Mouse (Mus musculus) hindbrain, embryonic 11.5 days (tissue): ENCODE measurements around the gene Pign. TPM values are rescaled to one million over a fixed set of nuclear protein-coding genes. Genes with fewer than 3 reads are reported as not detected.

Experiments used
- ATAC-seq: fragments of 200-750 bp; cut with Nextera tagmentation; 2 replicates; pipeline ENCODE4 v1.8.0; 2017; ENCODE audit warnings: mild to moderate bottlenecking, moderate TSS enrichment, moderate library complexity; ENCODE audit not compliant: low FRiP score
- DNase-seq: peaks from one replicate; pipeline ENCODE4 v3.0.0-alpha.2; 2015; ENCODE audit warnings: low spot score
- H3K27ac ChIP-seq: fragments of 300-500 bp; sonication (generic); 2 replicates; pipeline ENCODE4 v1.5.1; 2014; ENCODE audit warnings: mild to moderate bottlenecking, low read depth, low read length
- H3K27me3 ChIP-seq: fragments of 300-500 bp; sonication (generic); 2 replicates; pipeline ENCODE4 v1.6.1; 2014; ENCODE audit warnings: mild to moderate bottlenecking, low read length, moderate library complexity, mixed read lengths; ENCODE audit not compliant: control insufficient read depth, insufficient read depth
- H3K36me3 ChIP-seq: fragments of 300-500 bp; sonication (generic); 2 replicates; pipeline ENCODE4 v1.6.1; 2014; ENCODE audit warnings: mild to moderate bottlenecking, low read length, moderate library complexity, mixed read lengths; ENCODE audit not compliant: control insufficient read depth, insufficient read depth
- H3K4me1 ChIP-seq: fragments of 300-500 bp; sonication (generic); replicated peaks from 2 replicates; pipeline ENCODE4 v1.6.1; 2014; ENCODE audit warnings: low read length, mixed read lengths; ENCODE audit not compliant: control insufficient read depth, insufficient read depth
- H3K4me2 ChIP-seq: fragments of 300-500 bp; sonication (generic); replicated peaks from 2 replicates; pipeline ENCODE4 v1.6.1; 2014; ENCODE audit warnings: mild to moderate bottlenecking, low read depth, low read length
- H3K4me3 ChIP-seq: fragments of 300-500 bp; sonication (generic); 2 replicates; pipeline ENCODE4 v1.5.1; 2014; ENCODE audit warnings: low read depth, low read length
- H3K9ac ChIP-seq: fragments of 300-500 bp; sonication (generic); 2 replicates; pipeline ENCODE4 v1.6.1; 2014; ENCODE audit warnings: low read depth, low read length
- H3K9me3 ChIP-seq: fragments of 300-500 bp; sonication (generic); 2 replicates; pipeline ENCODE4 v1.6.1; 2016; ENCODE audit warnings: low read length; ENCODE audit not compliant: control insufficient read depth
- WGBS: fragments of 180-500 bp; shearing (Covaris S2); extraction: QIAGEN DNeasy Blood & Tissue Kit; methylation state at CpG from one replicate; pipeline ENCODE4 v1.1.7; 2014; 5-methylcytosine and 5-hydroxymethylcytosine counted together
- polyA plus RNA-seq: library from polyadenylated mRNA; unstranded; fragments of >200 nt; fragmentation: Nextera tagmentation; extraction: Ambion mirVana; gene quantifications from 2 replicates; pipeline ENCODE4 v1.2.1, GENCODE M21; 2014

The Pign gene
- polyA plus RNA-seq, 1 experiment from 2014 or later, result 19.9 TPM

DNA sequence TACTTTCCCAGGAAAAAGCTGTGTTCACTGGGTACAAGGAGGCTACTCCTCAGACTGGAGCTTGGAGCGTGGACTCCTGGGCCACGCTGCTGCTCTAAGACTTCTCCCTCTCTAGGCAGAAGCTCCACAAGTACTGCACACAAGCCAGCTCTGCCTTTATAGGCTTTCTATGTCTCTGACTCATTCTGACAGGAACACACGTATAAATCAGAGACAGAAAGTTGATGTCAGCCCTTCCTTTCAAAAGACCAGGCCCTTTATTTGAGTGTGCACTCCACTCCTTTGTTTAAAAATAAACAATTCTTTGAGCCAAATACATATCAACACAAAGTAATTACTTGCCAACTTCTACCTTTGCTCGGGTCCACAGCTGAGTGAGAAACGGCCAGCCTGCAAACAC is 74.8 kb downstream of the Pign start:
- ATAC-seq (no peak), DNase-seq (no peak)
- no peaks in the 10 kb centered on the region for H3K4me1 ChIP-seq
- 92% methylated on average over 5 of the region's 5 CpGs for WGBS
- no peaks in the 10 kb centered on the region for H3K27me3 ChIP-seq
- H3K9me3 ChIP-seq, result no peaks in the 10 kb centered on the region
- H3K9ac ChIP-seq, result no peak overlapping the region
- no peak overlapping the region for H3K4me3 ChIP-seq
- H3K4me2 ChIP-seq, result no peak overlapping the region
- H3K36me3 ChIP-seq, result no peaks in the 10 kb centered on the region
- H3K27ac ChIP-seq, result no peak overlapping the region

DNA sequence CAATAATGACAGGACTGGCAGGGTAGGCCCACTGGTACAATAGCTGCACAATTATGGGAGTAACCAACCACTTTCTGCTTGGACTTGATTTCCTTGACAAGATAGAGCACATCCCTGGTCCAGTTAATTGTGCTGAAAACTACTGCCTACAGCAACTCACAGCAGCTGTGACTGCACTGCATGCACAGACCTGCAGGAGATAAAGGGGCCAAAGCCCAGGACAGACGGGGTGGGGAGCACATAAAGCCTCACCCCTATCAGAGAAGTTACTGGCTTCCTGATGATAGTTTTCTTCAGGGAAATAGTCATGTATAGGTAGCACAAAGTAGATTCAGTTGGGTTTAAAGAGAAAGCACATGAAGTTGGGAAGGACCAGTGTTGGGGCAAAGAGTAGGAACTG is 80.7 kb downstream of the Pign start:
- WGBS, result 89% methylated on average over 1 of the region's 1 CpGs

DNA sequence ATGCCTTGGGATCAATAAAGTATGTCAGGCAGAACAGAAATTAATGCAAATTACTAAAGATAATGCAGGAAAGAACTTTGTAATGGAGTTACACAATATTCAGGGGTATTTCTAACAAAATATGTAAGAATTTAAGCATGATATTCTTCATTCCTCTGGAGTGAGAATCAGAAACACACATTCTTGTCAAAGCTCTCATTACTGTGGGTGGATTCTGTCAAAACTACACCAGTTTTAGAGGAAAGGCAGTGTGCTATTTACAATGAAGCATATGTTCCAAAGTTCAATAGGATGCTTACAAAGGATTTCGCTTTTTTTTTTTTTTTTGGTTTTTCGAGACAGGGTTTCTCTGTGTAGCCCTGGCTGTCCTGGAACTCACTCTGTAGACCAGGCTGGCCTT is 82.6 kb downstream of the Pign start:
- ATAC-seq (no peak), DNase-seq (no peak)
- Histone ChIP-seq H3K36me3 (no peaks in the 10 kb centered on the region), H3K27ac (no peak overlapping the region), H3K27me3 (no peaks in the 10 kb centered on the region), H3K4me2 (no peak overlapping the region), H3K4me1 (no peaks in the 10 kb centered on the region), H3K9me3 (no peaks in the 10 kb centered on the region), H3K9ac (no peak overlapping the region), H3K4me3 (no peak overlapping the region)
- WGBS, result 92% methylated on average over 2 of the region's 2 CpGs

More for the DNA sequence above, 80.7 kb downstream of the Pign start:
- no peaks in the 10 kb centered on the region for H3K36me3 ChIP-seq
- ATAC-seq, result no peak
- no peaks in the 10 kb centered on the region for H3K27me3 ChIP-seq
- no peak overlapping the region for H3K27ac ChIP-seq
- H3K4me3 ChIP-seq, result no peak overlapping the region
- H3K9me3 ChIP-seq, result no peaks in the 10 kb centered on the region
- H3K4me2 ChIP-seq, result no peak overlapping the region
- H3K4me1 ChIP-seq, result no peaks in the 10 kb centered on the region
- DNase-seq, result no peak
- no peak overlapping the region for H3K9ac ChIP-seq

DNA sequence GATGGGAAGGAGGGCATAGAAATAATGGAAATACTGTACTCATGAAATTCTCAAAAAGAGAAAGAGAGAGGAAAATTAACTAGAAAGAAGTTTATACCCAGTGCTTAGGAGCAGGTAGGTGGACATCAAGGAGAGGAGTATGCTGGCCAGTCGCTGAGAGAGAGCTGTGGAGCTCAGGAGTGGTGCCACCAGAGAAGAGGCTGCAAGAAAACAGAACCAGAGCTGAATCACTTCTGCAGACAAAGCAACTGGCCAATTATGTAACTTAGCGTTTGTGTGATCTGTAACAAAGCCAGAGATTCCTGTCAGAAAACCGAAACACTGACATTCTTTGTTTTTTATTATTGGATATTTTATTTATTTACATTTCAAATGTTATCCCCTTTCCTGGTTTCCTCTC is 97.4 kb downstream of the Pign start:
- ATAC-seq, result no peak
- WGBS, result 86% methylated on average over 3 of the region's 3 CpGs
- Histone ChIP-seq H3K4me1 (no peaks in the 10 kb centered on the region), H3K9ac (no peak overlapping the region), H3K27ac (no peak overlapping the region), H3K4me3 (no peak overlapping the region), H3K27me3 (no peaks in the 10 kb centered on the region), H3K4me2 (no peak overlapping the region), H3K36me3 (no peaks in the 10 kb centered on the region), H3K9me3 (no peaks in the 10 kb centered on the region)
- no peak for DNase-seq

DNA sequence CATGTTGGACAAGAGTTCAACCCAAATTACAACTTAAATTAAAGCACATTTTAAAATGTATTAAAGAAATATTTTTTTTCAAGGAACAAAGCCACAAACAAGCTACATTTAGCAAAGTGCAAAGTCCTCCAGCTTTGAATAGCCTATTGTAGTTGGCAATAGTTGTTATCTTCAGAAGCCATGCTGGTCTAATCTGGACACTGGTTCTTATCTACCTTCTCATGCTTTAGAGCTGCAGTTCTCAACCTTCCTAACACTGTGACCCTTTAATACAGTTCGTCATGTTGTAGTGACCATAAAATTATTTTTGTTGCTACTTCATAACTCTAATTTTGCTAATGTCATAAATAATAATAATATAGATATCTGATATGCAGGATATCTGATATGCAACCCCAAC is 99.2 kb downstream of the Pign start:
- DNase-seq (no peak), ATAC-seq (no peak)
- Histone ChIP-seq H3K27me3 (no peaks in the 10 kb centered on the region), H3K4me1 (no peaks in the 10 kb centered on the region), H3K9ac (no peak overlapping the region), H3K9me3 (no peaks in the 10 kb centered on the region), H3K4me2 (no peak overlapping the region), H3K4me3 (no peak overlapping the region), H3K27ac (no peak overlapping the region), H3K36me3 (no peaks in the 10 kb centered on the region)
- WGBS, result 96% methylated on average over 1 of the region's 1 CpGs

DNA sequence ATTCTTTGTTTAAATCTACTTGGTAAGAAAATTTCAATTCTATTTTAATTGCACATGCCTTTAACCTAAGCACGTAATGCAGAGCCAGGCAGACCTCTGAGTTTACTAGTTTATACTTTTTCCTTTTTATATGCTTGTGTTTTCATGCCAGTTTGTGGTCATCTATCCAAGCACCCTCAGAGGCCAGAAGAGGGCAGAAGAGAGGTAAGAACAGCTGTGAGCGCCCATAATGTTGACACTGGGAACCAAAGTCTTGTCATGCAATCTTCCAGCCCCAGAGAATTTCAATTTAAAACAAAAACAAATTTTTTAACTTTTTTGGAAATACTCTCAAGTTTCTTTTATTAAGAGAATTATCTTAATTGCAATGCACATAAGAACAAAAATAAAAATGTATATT is 99.7 kb downstream of the Pign start:
- H3K4me1 ChIP-seq, result no peaks in the 10 kb centered on the region
- no peak overlapping the region for H3K27ac ChIP-seq
- H3K9ac ChIP-seq, result no peak overlapping the region
- H3K36me3 ChIP-seq, result no peaks in the 10 kb centered on the region
- DNase-seq, result no peak
- H3K4me3 ChIP-seq, result no peak overlapping the region
- no peak overlapping the region for H3K4me2 ChIP-seq
- no peak for ATAC-seq
- H3K9me3 ChIP-seq, result no peaks in the 10 kb centered on the region
- no peaks in the 10 kb centered on the region for H3K27me3 ChIP-seq
- WGBS, result 88% methylated on average over 2 of the region's 2 CpGs

DNA sequence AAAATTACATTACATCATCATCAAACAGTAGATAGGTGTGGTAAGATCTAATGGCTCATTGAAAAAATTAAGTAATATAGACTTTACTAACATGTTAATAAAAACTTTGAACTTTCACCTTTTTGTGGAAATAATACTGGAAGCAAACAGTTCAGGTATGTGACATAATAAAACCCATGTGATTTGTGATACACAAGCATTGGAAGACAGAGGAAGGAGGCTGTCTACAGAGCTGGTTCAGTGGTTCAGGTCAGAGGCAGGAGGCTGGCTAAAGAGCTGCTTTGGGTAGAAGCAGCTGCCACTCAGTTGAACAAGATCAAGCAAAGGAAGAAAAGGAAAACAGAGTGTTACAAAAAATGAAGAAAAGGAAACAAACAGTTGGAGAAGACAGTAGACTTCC is 107.4 kb downstream of the Pign start:
- no peaks in the 10 kb centered on the region for H3K27me3 ChIP-seq
- no peaks in the 10 kb centered on the region for H3K4me1 ChIP-seq
- H3K9me3 ChIP-seq, result no peaks in the 10 kb centered on the region
- H3K9ac ChIP-seq, result no peak overlapping the region
- H3K36me3 ChIP-seq, result no peaks in the 10 kb centered on the region
- no peak overlapping the region for H3K27ac ChIP-seq
- H3K4me3 ChIP-seq, result no peak overlapping the region
- no peak for ATAC-seq
- no peak overlapping the region for H3K4me2 ChIP-seq
- DNase-seq, result no peak

DNA sequence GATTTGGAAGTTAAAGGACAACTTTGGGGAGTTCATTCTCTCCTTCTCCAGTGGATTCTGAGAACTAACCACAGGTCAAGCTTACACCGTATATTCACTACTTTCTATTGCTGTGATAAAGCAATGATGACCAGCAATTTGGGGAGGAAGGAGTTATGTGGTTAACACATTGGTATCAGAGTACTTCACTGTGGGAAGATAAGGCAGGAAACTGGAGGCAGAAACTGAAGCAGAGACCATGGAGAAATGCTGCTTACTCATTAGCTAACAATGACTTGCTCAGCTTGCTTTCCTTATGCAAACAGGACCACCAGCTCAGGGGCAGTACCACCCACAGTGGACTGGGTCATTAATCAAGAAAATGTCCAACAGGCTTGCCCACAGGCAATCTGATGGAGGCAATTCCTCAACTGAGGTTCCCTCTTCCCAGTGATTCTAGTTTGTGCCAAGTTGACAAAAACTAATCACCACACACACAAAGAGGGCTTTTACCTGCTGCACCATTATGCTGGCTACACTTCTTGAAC is 108.2 kb downstream of the Pign start:
- Histone ChIP-seq H3K4me3 (no peak overlapping the region), H3K4me1 (no peaks in the 10 kb centered on the region), H3K9me3 (no peaks in the 10 kb centered on the region), H3K9ac (no peak overlapping the region), H3K36me3 (no peaks in the 10 kb centered on the region), H3K27me3 (no peaks in the 10 kb centered on the region), H3K4me2 (no peak overlapping the region), H3K27ac (no peak overlapping the region)
- DNase-seq, result peak; percentile 1
- WGBS, result 62% methylated on average over 1 of the region's 1 CpGs
- ATAC-seq, result no peak; the same call in 1 of the 2 replicates

DNA sequence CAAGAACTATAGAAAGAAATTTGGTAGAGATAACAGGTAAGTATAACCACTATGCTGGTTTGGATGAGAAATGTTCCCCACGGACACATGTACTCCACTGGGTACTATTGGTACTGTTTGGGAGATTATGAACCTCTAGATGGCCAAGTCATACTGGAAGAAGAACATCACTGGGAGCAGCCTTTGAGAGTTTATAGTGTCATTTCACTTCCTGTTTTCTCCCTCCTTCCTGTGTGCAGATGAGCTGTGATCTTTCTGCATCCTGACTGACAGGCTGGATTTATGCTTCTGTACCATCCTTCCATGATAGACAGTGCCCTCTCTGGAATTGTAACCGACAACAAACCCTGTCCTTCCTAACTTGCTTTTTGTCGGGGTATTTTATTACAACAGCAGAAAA is 110.3 kb downstream of the Pign start:
- H3K36me3 ChIP-seq, result no peaks in the 10 kb centered on the region
- no peaks in the 10 kb centered on the region for H3K4me1 ChIP-seq
- DNase-seq (no peak), ATAC-seq (no peak)
- no peak overlapping the region for H3K9ac ChIP-seq
- WGBS, result 84% methylated on average over 3 of the region's 3 CpGs
- no peak overlapping the region for H3K27ac ChIP-seq
- H3K4me3 ChIP-seq, result no peak overlapping the region
- H3K9me3 ChIP-seq, result no peaks in the 10 kb centered on the region
- H3K4me2 ChIP-seq, result no peak overlapping the region
- H3K27me3 ChIP-seq, result no peaks in the 10 kb centered on the region
